Mouse (Mus musculus): ENCODE measurements around the gene Grm8. TPM values are rescaled to one million over a fixed set of nuclear protein-coding genes. Genes with fewer than 3 reads are reported as not detected.
A peak's percentile ranks its signal among the peaks of the same experiment; 100 is the strongest.

The Grm8 gene
- polyA plus RNA-seq, 1 experiment from 2014 or later, result 1.9 TPM

DNA sequence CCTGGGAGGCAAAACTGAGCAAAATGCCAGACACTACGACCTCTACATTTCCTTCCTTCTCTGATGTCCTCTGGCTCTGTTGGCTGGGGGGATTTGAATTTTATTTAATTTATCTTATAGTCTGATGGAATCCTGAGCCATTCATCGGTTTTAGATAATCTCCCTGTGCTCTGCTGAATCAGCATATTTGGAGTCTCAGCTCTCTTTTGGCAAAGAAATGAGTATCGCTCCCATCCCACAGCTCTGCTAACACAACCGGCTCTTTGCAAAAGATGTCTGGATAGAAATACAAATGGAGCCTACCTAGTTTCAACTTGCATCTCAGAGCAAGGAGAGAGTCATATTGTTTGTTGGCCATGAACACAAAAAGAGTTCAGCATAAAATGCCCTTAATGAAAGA is 388.5 kb downstream of the Grm8 start:
- Histone ChIP-seq H3K36me3 (ENCODE audit: control insufficient read depth, insufficient read depth, low read length) (no peaks in the 10 kb centered on the region), H3K9ac (ENCODE audit: low read depth, low read length) (no peak overlapping the region), H3K4me2 (replicated peaks; ENCODE audit: low read depth, low read length) (no peak overlapping the region), H3K4me1 (replicated peaks; ENCODE audit: control insufficient read depth, insufficient read depth, low read length) (no peaks in the 10 kb centered on the region), H3K27me3 (ENCODE audit: control insufficient read depth, insufficient read depth, low read length) (no peaks in the 10 kb centered on the region), H3K4me3 (ENCODE audit: low read depth, low read length) (no peak overlapping the region), H3K9me3 (ENCODE audit: control insufficient read depth, low read length) (no peaks in the 10 kb centered on the region), H3K27ac (ENCODE audit: low read depth, low read length) (no peak overlapping the region)
- ATAC-seq (ENCODE audit: low FRiP score) (no peak), DNase-seq (ENCODE audit: low spot score) (no peak)
- WGBS, result 77% methylated on average over 4 of the region's 4 CpGs

DNA sequence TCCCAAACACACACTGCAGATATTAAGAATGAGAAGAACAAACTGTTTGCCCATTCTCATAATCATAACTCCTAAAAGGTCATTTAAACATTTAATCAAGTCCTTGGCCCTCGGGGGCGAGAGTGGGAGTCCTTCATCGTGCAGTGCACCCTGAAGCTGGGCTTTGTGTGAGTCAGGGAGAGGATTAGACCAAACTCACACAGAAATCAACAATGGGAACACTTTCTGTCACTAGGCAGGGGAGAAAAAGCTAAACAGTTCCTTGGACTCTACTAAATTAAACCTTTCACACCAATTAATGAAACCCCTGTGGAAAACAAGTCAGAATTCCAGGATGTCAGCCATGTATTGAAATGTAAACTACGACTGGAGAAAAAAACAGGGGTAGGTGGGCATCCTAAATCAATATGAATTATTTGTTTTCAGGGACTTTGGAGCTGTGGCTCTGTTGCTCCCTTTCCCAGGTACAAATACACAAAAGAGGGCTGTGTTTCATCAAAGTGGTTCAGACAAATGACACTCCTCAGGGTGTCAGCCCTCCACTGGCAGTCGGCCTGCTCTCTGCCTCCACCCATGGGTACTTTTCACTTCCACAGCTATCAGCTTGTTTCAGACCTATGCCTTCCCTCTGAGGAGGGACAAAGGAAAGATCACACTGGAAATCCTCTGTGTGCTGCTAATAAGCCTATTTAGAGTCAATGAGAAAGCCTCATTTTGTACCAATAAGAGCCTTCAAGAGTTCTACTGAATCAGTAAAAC is 389.1 kb downstream of the Grm8 start:
- DNase-seq (ENCODE audit: low spot score) (no peak), ATAC-seq (ENCODE audit: low FRiP score) (no peak)
- Histone ChIP-seq H3K9ac (ENCODE audit: low read depth, low read length) (no peak overlapping the region), H3K4me3 (ENCODE audit: low read depth, low read length) (no peak overlapping the region), H3K27me3 (ENCODE audit: control insufficient read depth, insufficient read depth, low read length) (no peaks in the 10 kb centered on the region), H3K9me3 (ENCODE audit: control insufficient read depth, low read length) (no peaks in the 10 kb centered on the region), H3K27ac (ENCODE audit: low read depth, low read length) (no peak overlapping the region), H3K36me3 (ENCODE audit: control insufficient read depth, insufficient read depth, low read length) (no peaks in the 10 kb centered on the region), H3K4me2 (replicated peaks; ENCODE audit: low read depth, low read length) (no peak overlapping the region), H3K4me1 (replicated peaks; ENCODE audit: control insufficient read depth, insufficient read depth, low read length) (no peaks in the 10 kb centered on the region)
- 24% methylated on average over 5 of the region's 5 CpGs for WGBS

DNA sequence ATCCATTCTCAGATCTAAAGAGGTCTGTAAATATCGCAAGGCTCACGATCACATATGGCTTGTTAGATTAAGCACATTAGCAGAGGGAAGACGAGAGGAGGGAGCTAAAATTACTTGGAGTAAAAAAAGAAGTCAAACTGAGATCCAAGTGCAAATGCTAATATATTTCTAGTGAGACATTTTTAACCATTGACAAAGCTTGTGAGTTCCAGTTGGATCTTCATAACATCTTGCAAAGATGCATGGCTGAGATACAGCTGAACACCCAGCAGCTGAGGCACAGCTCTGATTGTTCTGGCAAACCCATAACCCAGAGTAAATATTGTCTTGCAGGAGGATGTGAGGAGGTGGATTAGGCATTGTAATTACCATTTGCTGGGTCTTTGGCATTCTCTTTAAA is 445.6 kb downstream of the Grm8 start:
- Histone ChIP-seq H3K4me1 (replicated peaks; ENCODE audit: control insufficient read depth, insufficient read depth, low read length) (no peaks in the 10 kb centered on the region), H3K36me3 (ENCODE audit: control insufficient read depth, insufficient read depth, low read length) (no peaks in the 10 kb centered on the region), H3K4me2 (replicated peaks; ENCODE audit: low read depth, low read length) (no peak overlapping the region), H3K27me3 (ENCODE audit: control insufficient read depth, insufficient read depth, low read length) (no peaks in the 10 kb centered on the region), H3K4me3 (ENCODE audit: low read depth, low read length) (no peak overlapping the region), H3K27ac (ENCODE audit: low read depth, low read length) (no peak overlapping the region), H3K9me3 (ENCODE audit: control insufficient read depth, low read length) (no peaks in the 10 kb centered on the region), H3K9ac (ENCODE audit: low read depth, low read length) (no peak overlapping the region)
- 87% methylated on average over 3 of the region's 3 CpGs for WGBS
- ATAC-seq (ENCODE audit: low FRiP score) (no peak), DNase-seq (ENCODE audit: low spot score) (no peak)

DNA sequence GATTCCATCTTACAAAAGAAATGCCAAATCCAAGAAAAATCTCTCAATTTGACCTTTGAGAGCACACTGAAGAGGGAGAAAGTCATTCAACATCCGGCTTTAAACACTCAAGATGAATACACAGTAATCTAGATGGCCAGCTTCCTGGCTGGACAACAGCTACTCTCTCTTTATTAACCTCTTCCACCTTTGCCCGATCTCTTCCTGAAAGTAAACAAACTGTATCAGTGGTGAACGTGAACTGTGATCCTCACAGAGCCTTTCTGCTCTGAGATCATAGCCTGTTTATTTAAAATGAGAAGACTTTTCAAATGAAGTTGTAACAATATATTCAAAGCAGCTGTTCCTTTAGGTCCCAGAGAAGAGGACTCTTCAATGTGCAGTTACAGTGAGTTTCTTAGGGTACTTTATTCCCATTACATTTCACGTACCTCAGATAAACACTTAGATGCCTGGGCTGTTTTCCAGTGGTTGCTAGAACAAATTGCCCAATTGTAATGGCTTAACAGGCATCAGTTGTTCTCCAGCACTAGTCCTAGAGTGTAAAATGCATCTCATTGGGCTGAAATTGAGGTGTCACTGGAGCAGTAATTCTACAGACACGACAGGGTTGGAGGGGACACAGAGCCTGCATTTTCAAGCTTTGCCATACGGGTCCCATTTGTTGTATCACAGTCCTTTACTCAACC is 473.1 kb downstream of the Grm8 start:
- no peaks in the 10 kb centered on the region for H3K36me3 ChIP-seq (ENCODE audit: control insufficient read depth, insufficient read depth, low read length)
- no peak overlapping the region for H3K27ac ChIP-seq (ENCODE audit: low read depth, low read length)
- no peaks in the 10 kb centered on the region for H3K9me3 ChIP-seq (ENCODE audit: control insufficient read depth, low read length)
- no peak overlapping the region for H3K4me3 ChIP-seq (ENCODE audit: low read depth, low read length)
- WGBS, result 77% methylated on average over 6 of the region's 6 CpGs
- DNase-seq (ENCODE audit: low spot score) (no peak), ATAC-seq (ENCODE audit: low FRiP score) (no peak)
- no peak overlapping the region for H3K9ac ChIP-seq (ENCODE audit: low read depth, low read length)
- no peak overlapping the region for H3K4me2 ChIP-seq (replicated peaks; ENCODE audit: low read depth, low read length)
- H3K4me1 ChIP-seq (replicated peaks; ENCODE audit: control insufficient read depth, insufficient read depth, low read length), result no peaks in the 10 kb centered on the region
- no peaks in the 10 kb centered on the region for H3K27me3 ChIP-seq (ENCODE audit: control insufficient read depth, insufficient read depth, low read length)

DNA sequence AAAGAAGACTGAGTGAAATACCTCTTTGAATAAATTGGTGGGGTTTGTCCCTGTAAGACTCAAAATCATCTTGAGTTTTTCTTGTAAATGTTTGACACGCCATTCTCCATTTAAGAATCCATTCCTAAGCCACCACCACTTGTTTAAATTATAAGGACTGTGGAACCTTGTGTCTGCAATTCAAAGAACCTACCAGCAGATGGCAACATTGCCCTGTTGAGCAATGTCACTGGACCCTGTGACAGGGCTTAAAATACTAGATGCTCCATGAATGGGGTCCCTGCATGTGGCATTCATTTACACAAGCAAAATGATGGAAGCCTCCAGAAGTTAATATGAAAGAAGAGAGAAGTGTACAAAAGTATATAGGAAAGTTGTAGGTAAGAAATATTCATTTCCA is 477.5 kb downstream of the Grm8 start:
- no peak overlapping the region for H3K4me3 ChIP-seq (ENCODE audit: low read depth, low read length)
- no peaks in the 10 kb centered on the region for H3K36me3 ChIP-seq (ENCODE audit: control insufficient read depth, insufficient read depth, low read length)
- H3K4me2 ChIP-seq (replicated peaks; ENCODE audit: low read depth, low read length), result no peak overlapping the region
- WGBS, result 64% methylated on average over 1 of the region's 1 CpGs
- H3K27me3 ChIP-seq (ENCODE audit: control insufficient read depth, insufficient read depth, low read length), result no peaks in the 10 kb centered on the region
- no peaks in the 10 kb centered on the region for H3K9me3 ChIP-seq (ENCODE audit: control insufficient read depth, low read length)
- H3K9ac ChIP-seq (ENCODE audit: low read depth, low read length), result no peak overlapping the region
- H3K27ac ChIP-seq (ENCODE audit: low read depth, low read length), result no peak overlapping the region
- DNase-seq (ENCODE audit: low spot score), result peak; percentile 76
- H3K4me1 ChIP-seq (replicated peaks; ENCODE audit: control insufficient read depth, insufficient read depth, low read length), result no peaks in the 10 kb centered on the region
- peak; percentile 57; the same call in 1 of the 2 replicates for ATAC-seq (ENCODE audit: low FRiP score)

DNA sequence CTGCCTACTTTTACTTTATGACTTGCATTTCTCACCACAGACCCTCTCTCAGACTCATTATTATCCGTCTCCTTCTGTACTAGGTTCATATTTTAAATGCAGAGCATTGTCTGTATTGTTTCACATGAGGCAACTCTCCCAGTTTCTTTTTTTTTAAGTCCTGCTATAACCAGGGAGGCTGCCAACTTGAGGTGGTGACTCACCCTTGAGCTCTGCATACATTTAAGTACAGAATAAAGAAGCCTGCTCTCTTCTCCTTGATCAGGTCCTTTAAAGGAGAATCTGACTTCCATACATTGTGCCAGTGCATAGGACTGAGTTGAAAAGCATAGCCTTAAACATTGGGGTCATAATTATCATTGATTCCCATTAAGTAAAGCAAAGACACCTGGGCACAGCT is 488.5 kb downstream of the Grm8 start:
- DNase-seq (ENCODE audit: low spot score) (no peak), ATAC-seq (ENCODE audit: low FRiP score) (no peak)
- no peaks in the 10 kb centered on the region for H3K9me3 ChIP-seq (ENCODE audit: control insufficient read depth, low read length)
- H3K4me3 ChIP-seq (ENCODE audit: low read depth, low read length), result no peak overlapping the region
- H3K27ac ChIP-seq (ENCODE audit: low read depth, low read length), result no peak overlapping the region
- no peaks in the 10 kb centered on the region for H3K27me3 ChIP-seq (ENCODE audit: control insufficient read depth, insufficient read depth, low read length)
- WGBS, result 83% methylated on average over 1 of the region's 1 CpGs
- H3K4me1 ChIP-seq (replicated peaks; ENCODE audit: control insufficient read depth, insufficient read depth, low read length), result no peaks in the 10 kb centered on the region
- no peak overlapping the region for H3K9ac ChIP-seq (ENCODE audit: low read depth, low read length)
- H3K4me2 ChIP-seq (replicated peaks; ENCODE audit: low read depth, low read length), result no peak overlapping the region
- no peaks in the 10 kb centered on the region for H3K36me3 ChIP-seq (ENCODE audit: control insufficient read depth, insufficient read depth, low read length)

DNA sequence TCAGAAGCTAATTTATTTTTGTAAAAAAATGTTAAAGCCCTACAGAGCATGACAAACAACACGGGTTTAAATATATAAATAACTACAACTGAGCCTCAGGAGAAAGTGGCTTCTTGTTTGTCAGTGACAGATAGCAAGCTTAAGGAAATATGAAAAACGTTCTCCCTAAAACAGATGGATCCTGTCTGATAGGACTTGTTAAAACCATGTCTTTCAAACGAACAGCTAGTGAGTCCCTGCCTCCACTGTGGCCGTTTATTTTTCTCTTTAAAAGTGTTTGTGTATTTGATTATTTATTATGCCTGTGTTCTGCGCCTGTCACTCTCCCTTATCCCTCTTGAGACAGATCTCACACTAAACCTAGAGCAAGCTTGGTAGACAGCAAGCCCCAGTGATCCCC is 489.9 kb downstream of the Grm8 start:
- ATAC-seq (ENCODE audit: low FRiP score) (no peak), DNase-seq (ENCODE audit: low spot score) (no peak)
- Histone ChIP-seq H3K4me1 (replicated peaks; ENCODE audit: control insufficient read depth, insufficient read depth, low read length) (no peaks in the 10 kb centered on the region), H3K9ac (ENCODE audit: low read depth, low read length) (no peak overlapping the region), H3K27ac (ENCODE audit: low read depth, low read length) (no peak overlapping the region), H3K36me3 (ENCODE audit: control insufficient read depth, insufficient read depth, low read length) (no peaks in the 10 kb centered on the region), H3K4me2 (replicated peaks; ENCODE audit: low read depth, low read length) (no peak overlapping the region), H3K4me3 (ENCODE audit: low read depth, low read length) (no peak overlapping the region), H3K27me3 (ENCODE audit: control insufficient read depth, insufficient read depth, low read length) (no peaks in the 10 kb centered on the region), H3K9me3 (ENCODE audit: control insufficient read depth, low read length) (no peaks in the 10 kb centered on the region)
- WGBS, result 87% methylated on average over 5 of the region's 5 CpGs

DNA sequence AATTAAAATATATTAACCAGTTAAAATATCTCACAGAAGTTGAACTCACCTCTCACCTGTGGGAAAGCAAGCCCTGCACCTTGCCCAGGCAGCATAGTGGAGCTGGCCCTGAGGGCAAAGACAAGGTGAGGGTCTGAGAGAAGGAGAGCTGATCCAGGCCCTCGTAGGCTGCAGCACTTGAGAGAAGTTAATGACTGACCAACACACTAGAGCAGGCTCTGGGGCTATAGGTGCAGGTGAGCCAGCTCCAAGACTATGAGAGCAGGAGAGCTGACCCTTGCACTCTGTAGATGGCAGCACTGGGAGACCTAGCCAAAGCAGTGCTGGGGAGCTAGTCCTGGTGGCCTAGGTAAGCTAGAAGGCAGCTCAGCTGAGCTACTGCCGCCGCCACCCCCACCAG is 499.1 kb downstream of the Grm8 start:
- no peak for ATAC-seq (ENCODE audit: low FRiP score)
- no peaks in the 10 kb centered on the region for H3K36me3 ChIP-seq (ENCODE audit: control insufficient read depth, insufficient read depth, low read length)
- no peak overlapping the region for H3K4me2 ChIP-seq (replicated peaks; ENCODE audit: low read depth, low read length)
- H3K9me3 ChIP-seq (ENCODE audit: control insufficient read depth, low read length), result no peaks in the 10 kb centered on the region
- H3K27me3 ChIP-seq (ENCODE audit: control insufficient read depth, insufficient read depth, low read length), result no peaks in the 10 kb centered on the region
- no peak overlapping the region for H3K27ac ChIP-seq (ENCODE audit: low read depth, low read length)
- H3K9ac ChIP-seq (ENCODE audit: low read depth, low read length), result no peak overlapping the region
- no peaks in the 10 kb centered on the region for H3K4me1 ChIP-seq (replicated peaks; ENCODE audit: control insufficient read depth, insufficient read depth, low read length)
- no peak overlapping the region for H3K4me3 ChIP-seq (ENCODE audit: low read depth, low read length)
- DNase-seq (ENCODE audit: low spot score), result no peak
- WGBS, result 72% methylated on average over 3 of the region's 3 CpGs

DNA sequence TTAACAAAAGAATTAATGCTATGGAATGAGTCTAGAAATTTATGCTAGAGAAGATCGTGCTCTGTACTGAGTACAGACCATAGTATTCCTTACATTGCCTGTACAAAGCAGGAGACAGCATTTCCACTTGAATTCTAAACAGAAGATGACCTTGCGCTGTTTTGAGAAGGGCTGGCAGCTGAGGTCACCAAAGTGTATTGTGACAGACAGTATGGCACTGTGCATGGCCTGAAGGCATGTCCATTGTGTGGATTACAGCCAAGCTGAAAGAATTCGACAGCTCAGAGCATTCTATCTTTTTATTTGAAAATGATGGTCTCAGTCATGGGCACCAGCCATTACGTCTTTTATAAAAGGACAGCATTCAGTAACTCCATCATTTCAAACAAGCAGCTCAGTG is 517.5 kb downstream of the Grm8 start:
- WGBS, result 58% methylated on average over 4 of the region's 4 CpGs
- no peak overlapping the region for H3K9ac ChIP-seq (ENCODE audit: low read depth, low read length)
- no peak overlapping the region for H3K27ac ChIP-seq (ENCODE audit: low read depth, low read length)
- H3K36me3 ChIP-seq (ENCODE audit: control insufficient read depth, insufficient read depth, low read length), result no peaks in the 10 kb centered on the region
- no peaks in the 10 kb centered on the region for H3K27me3 ChIP-seq (ENCODE audit: control insufficient read depth, insufficient read depth, low read length)
- ATAC-seq (ENCODE audit: low FRiP score) (peak; percentile 74), DNase-seq (ENCODE audit: low spot score) (peak; percentile 27)
- no peak overlapping the region for H3K4me3 ChIP-seq (ENCODE audit: low read depth, low read length)
- no peaks in the 10 kb centered on the region for H3K4me1 ChIP-seq (replicated peaks; ENCODE audit: control insufficient read depth, insufficient read depth, low read length)
- no peaks in the 10 kb centered on the region for H3K9me3 ChIP-seq (ENCODE audit: control insufficient read depth, low read length)
- no peak overlapping the region for H3K4me2 ChIP-seq (replicated peaks; ENCODE audit: low read depth, low read length)
